Mouse (Mus musculus): ENCODE measurements around the gene Slc13a4. TPM values are rescaled to one million over a fixed set of nuclear protein-coding genes. Genes with fewer than 3 reads are reported as not detected.

Slc13a4 gene
- polyA plus RNA-seq, 1 experiment from 2014 or later, result 0.47 TPM

DNA sequence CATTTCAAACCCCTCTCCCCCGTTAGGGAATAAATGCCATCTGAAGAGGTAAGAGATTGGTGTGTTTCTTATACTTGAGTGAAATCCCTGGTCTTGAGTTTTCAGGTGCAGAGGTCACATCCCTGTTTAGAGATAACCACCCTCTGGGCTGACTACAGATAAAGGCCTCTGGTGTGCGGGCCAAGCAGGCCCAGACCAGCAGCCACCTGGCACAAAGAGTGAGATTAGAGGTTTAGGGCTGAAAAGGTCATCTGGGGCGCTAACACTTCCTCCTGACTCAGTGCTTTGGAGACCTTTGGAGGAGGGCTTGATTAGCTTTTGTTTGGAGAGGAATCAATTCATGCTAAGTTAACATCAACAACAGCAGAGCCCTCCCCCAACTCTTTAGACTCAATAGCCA is 25.7 kb upstream of the Slc13a4 start:
- no peak overlapping the region for H3K4me3 ChIP-seq (replicated peaks)
- H3K4me1 ChIP-seq, result peaks cover 9% of the 10 kb centered on the region; the same call in 1 of the 2 replicates
- whole genome bisulfite sequencing, result 50% methylated on average over 3 of the region's 3 CpGs
- H3K27me3 ChIP-seq, result no peaks in the 10 kb centered on the region
- H3K36me3 ChIP-seq, result no peaks in the 10 kb centered on the region
- no peak for ATAC-seq (ENCODE audit: insufficient number of reproducible peaks, low FRiP score, low TSS enrichment, low read depth)
- no peak overlapping the region for H3K27ac ChIP-seq (replicated peaks)
- no peaks in the 10 kb centered on the region for H3K9me3 ChIP-seq (replicated peaks)
- no peak overlapping the region for H3K9ac ChIP-seq
- H3K4me2 ChIP-seq (replicated peaks), result no peak overlapping the region

DNA sequence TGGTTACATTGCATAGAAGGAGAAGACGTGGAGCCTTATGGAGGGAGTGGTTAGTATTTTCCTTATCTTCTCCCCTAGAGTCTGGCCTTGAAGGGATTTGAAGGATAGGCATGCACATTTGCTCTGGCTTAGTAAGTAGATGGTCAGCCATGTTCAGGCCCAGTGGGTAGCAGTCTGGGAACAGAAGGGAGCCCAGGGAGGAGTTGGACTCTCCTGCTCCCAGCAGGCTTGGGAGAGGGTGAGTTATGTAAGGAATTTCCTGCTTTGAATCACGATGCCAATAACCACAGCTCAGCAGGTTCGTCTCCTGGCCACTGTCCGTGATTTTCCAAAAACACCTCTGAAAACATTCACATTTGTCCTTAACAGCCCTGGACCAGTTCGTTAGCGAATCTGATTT is 22.9 kb upstream of the Slc13a4 start:
- Histone ChIP-seq H3K4me1 (peaks cover 18% of the 10 kb centered on the region), H3K4me3 (replicated peaks) (no peak overlapping the region), H3K9me3 (replicated peaks) (no peaks in the 10 kb centered on the region), H3K4me2 (replicated peaks) (no peak overlapping the region), H3K27ac (replicated peaks) (no peak overlapping the region), H3K9ac (no peak overlapping the region), H3K27me3 (no peaks in the 10 kb centered on the region), H3K36me3 (no peaks in the 10 kb centered on the region)
- ATAC-seq (ENCODE audit: insufficient number of reproducible peaks, low FRiP score, low TSS enrichment, low read depth), result no peak
- WGBS, result 47% methylated on average over 6 of the region's 6 CpGs

DNA sequence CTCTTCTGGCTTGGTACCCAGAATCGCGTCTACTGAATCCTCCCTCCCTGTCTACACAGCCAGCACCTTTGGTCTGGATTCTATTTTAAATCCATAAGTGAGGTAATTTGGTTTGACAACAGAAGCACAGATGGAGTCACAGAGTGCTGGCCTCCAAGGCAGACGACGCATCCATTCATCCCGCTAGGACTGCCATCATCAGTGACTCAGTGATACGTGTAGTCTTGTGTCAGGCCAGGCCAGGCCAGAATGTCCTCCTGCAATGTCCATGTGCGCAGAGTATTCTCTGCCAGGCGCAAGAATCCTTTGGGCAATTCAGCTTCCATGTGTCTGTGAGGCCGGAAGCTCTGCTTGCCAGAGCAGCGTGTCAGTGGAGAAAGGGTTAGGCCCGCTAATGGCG is 22.0 kb upstream of the Slc13a4 start:
- no peaks in the 10 kb centered on the region for H3K9me3 ChIP-seq (replicated peaks)
- H3K36me3 ChIP-seq, result no peaks in the 10 kb centered on the region
- no peak overlapping the region for H3K4me2 ChIP-seq (replicated peaks)
- WGBS, result 84% methylated on average over 12 of the region's 12 CpGs
- H3K9ac ChIP-seq, result no peak overlapping the region
- H3K27me3 ChIP-seq, result no peaks in the 10 kb centered on the region
- no peak overlapping the region for H3K27ac ChIP-seq (replicated peaks)
- H3K4me1 ChIP-seq, result peaks cover 26% of the 10 kb centered on the region
- no peak overlapping the region for H3K4me3 ChIP-seq (replicated peaks)
- no peak for ATAC-seq (ENCODE audit: insufficient number of reproducible peaks, low FRiP score, low TSS enrichment, low read depth)

DNA sequence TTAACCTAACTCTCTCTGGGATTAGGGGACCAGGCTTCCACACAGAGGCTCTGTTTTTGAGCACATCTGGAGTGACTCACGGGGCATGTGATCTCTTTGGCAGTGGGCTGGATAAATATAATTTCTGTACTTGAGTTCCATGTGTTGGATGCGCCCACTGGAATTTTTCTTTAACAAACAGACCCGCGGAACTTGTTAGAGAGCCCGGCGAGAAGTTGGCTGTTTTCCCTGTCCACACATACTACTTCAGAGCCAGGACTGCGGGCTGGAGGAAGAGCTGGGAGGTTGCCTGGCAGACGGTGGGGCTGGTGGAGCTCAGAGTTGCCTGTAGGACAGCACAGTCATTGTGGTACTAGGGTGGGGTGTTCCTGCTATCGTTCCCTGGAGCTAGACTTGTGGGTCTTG is 18.2 kb upstream of the Slc13a4 start, which contains the start of gene Fam180a:
Gene Fam180a (minus strand): TSS at position 31 of the 405 bp plus-strand sequence.
- Histone ChIP-seq H3K27ac (replicated peaks) (peak within 1 kb of the TSS; percentile 68), H3K4me3 (replicated peaks) (no peak within 1 kb of the TSS; the same call in 1 of the 2 replicates), H3K36me3 (no peaks in the 10 kb centered on the region), H3K9me3 (replicated peaks) (no peaks in the 10 kb centered on the region), H3K4me2 (replicated peaks) (peak within 1 kb of the TSS; percentile 21; the same call in 1 of the 2 replicates), H3K9ac (no peak within 1 kb of the TSS), H3K4me1 (peaks cover 33% of the 10 kb centered on the region), H3K27me3 (no peaks in the 10 kb centered on the region)
- WGBS, result 20% methylated on average over 9 of the region's 9 CpGs
- ATAC-seq (ENCODE audit: insufficient number of reproducible peaks, low FRiP score, low TSS enrichment, low read depth), result peak; percentile 88

DNA sequence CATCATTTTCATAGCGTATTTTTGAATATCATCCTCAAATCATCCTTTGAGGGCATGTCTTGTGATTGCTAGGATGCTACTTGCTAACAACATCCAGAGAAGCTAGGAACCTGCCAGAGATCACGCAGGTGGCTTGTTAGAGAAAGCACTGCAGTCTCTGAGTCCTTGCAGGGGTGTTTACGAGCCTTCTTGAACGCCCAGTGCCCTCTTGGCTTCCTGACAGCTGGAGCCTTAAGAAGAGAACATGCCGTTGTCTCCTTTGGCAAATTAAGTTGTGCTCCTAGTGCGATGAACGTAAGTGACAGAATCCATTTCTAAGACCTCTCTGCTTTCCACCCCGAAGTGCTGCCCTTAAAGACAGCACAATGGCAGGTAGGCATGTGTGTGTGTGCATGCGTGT is 16.4 kb upstream of the Slc13a4 start:
- ATAC-seq (ENCODE audit: insufficient number of reproducible peaks, low FRiP score, low TSS enrichment, low read depth), result no peak
- no peaks in the 10 kb centered on the region for H3K9me3 ChIP-seq (replicated peaks)
- no peak overlapping the region for H3K4me2 ChIP-seq (replicated peaks)
- H3K9ac ChIP-seq, result no peak overlapping the region
- no peaks in the 10 kb centered on the region for H3K27me3 ChIP-seq
- H3K36me3 ChIP-seq, result no peaks in the 10 kb centered on the region
- no peak overlapping the region for H3K4me3 ChIP-seq (replicated peaks)
- H3K27ac ChIP-seq (replicated peaks), result no peak overlapping the region
- 75% methylated on average over 9 of the region's 9 CpGs for WGBS
- peaks cover 24% of the 10 kb centered on the region for H3K4me1 ChIP-seq

DNA sequence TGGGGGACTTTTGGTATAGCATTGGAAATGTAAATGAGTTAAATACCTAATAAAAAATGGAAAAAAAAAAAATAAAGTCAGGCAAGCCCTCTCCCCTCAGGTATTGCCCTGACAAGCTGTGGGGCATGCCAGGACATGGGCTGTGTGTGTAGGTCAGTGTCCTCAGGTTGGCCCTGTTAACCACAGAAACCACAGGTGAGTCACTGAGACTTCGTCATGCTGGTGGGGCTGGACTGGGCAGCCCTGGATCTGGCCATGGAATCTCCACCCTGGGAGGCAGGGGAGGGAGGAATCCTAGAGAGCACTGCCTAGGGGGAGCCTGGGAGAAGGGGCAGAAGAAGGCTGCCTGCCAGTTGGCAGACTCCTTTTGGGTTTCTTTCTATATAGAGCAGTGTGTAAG is 15.1 kb upstream of the Slc13a4 start:
- ATAC-seq (ENCODE audit: insufficient number of reproducible peaks, low FRiP score, low TSS enrichment, low read depth), result peak; percentile 21; the same call in 1 of the 2 replicates
- Histone ChIP-seq H3K9ac (no peak overlapping the region), H3K9me3 (replicated peaks) (no peaks in the 10 kb centered on the region), H3K27ac (replicated peaks) (no peak overlapping the region), H3K4me3 (replicated peaks) (no peak overlapping the region), H3K36me3 (no peaks in the 10 kb centered on the region), H3K4me2 (replicated peaks) (no peak overlapping the region), H3K4me1 (peaks cover 24% of the 10 kb centered on the region), H3K27me3 (no peaks in the 10 kb centered on the region)
- 56% methylated on average over 1 of the region's 1 CpGs for WGBS

DNA sequence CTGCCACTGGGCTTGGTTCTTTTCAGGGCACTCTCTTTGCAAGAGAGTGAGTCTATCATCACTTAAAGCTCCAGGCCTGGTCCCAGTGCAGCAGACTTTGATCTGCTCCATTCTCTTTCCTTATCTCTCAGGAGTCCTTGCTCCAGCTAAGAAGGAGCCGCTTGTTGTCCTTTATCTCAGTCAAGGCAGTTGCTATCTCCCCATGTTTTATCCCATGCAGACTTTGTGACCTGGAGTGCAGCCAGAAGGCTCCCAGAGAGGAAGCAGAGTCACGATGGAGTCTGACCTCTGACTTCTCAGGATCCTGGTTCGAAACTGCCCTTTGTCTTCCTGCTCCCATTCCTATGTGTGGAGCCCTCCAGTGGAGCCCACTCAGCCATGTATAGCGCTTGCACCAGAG is 13.2 kb upstream of the Slc13a4 start:
- no peaks in the 10 kb centered on the region for H3K27me3 ChIP-seq
- H3K27ac ChIP-seq (replicated peaks), result no peak overlapping the region
- H3K4me3 ChIP-seq (replicated peaks), result no peak overlapping the region
- H3K9me3 ChIP-seq (replicated peaks), result no peaks in the 10 kb centered on the region
- no peaks in the 10 kb centered on the region for H3K36me3 ChIP-seq
- no peak overlapping the region for H3K4me2 ChIP-seq (replicated peaks)
- peaks cover 16% of the 10 kb centered on the region for H3K4me1 ChIP-seq
- WGBS, result 70% methylated on average over 4 of the region's 4 CpGs
- no peak for ATAC-seq (ENCODE audit: insufficient number of reproducible peaks, low FRiP score, low TSS enrichment, low read depth)
- no peak overlapping the region for H3K9ac ChIP-seq

DNA sequence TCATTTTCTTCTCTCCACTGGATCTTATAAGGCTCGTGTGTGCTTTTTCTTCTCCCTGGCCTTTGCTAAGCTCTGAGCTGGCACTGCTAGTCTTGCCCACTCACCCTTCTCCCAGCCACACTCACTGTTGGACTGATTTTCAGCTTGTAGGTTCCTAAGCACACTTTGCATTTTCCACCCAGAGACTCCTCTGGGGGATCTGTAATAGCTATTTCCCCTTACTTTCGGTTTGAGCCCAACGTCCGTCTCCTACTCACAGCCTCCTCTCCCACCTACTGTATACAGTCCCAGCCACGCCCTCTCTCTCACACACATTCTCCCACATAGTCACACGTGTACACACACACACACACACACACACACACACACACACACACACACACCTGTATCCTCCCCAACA is 11.9 kb upstream of the Slc13a4 start:
- Histone ChIP-seq H3K27ac (replicated peaks) (no peak overlapping the region), H3K27me3 (no peaks in the 10 kb centered on the region), H3K4me2 (replicated peaks) (no peak overlapping the region), H3K9me3 (replicated peaks) (no peaks in the 10 kb centered on the region), H3K9ac (no peak overlapping the region), H3K4me1 (0 out of 2 replicates have a peak, but pooled peaks cover 5% of the 10 kb centered on the region), H3K4me3 (replicated peaks) (no peak overlapping the region), H3K36me3 (no peaks in the 10 kb centered on the region)
- ATAC-seq (ENCODE audit: insufficient number of reproducible peaks, low FRiP score, low TSS enrichment, low read depth), result no peak
- WGBS, result 70% methylated on average over 6 of the region's 6 CpGs

DNA sequence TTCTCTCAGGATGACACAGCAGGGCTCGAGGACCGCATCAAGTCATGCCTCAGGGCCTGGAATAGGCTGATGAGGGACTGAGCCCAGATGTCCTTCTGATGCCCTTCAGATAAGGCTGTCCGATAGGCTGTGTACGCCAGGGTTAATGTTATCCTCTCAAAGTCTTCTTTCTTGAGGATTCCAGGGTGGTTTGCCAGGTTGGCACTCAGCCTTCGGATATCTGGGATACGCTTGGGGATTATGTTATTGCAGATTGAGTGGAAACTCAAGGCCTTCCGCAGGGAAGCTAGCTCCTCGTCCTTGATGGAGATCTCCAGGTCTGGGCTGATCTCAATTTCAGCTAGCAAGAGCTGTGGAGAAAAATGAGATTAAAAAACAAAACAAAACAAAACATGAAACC is 5.6 kb upstream of the Slc13a4 start:
- 88% methylated on average over 8 of the region's 8 CpGs for whole genome bisulfite sequencing
- H3K27me3 ChIP-seq, result no peaks in the 10 kb centered on the region
- no peak overlapping the region for H3K27ac ChIP-seq (replicated peaks)
- H3K4me1 ChIP-seq, result no peaks in the 10 kb centered on the region
- H3K9me3 ChIP-seq (replicated peaks), result no peaks in the 10 kb centered on the region
- H3K4me3 ChIP-seq (replicated peaks), result no peak overlapping the region
- H3K4me2 ChIP-seq (replicated peaks), result no peak overlapping the region
- no peak overlapping the region for H3K9ac ChIP-seq
- no peak for ATAC-seq (ENCODE audit: insufficient number of reproducible peaks, low FRiP score, low TSS enrichment, low read depth)
- H3K36me3 ChIP-seq, result no peaks in the 10 kb centered on the region

DNA sequence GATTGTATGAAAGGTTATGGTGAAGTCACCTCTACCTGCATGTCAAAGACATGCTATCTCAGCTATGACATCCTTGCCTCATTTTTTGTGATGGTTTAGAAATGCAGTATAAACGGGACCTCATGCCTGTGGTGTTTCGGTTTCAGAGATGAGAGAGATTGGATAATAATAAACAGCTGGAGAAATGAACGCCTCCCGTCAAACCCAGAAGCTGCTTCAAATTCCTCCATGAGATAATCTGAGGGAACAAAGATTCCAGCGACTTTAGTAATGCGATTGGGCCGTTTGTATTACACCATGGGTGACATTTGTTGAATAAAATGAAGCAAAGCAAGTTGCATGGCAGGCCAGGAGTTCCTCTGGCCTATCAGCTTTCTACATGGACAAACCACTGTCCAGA is 1.5 kb upstream of the Slc13a4 start:
- no peak overlapping the region for H3K9ac ChIP-seq
- no peak overlapping the region for H3K4me3 ChIP-seq (replicated peaks)
- no peaks in the 10 kb centered on the region for H3K9me3 ChIP-seq (replicated peaks)
- ATAC-seq (ENCODE audit: insufficient number of reproducible peaks, low FRiP score, low TSS enrichment, low read depth), result no peak
- H3K27ac ChIP-seq (replicated peaks), result no peak overlapping the region
- no peaks in the 10 kb centered on the region for H3K27me3 ChIP-seq
- no peak overlapping the region for H3K4me2 ChIP-seq (replicated peaks)
- H3K4me1 ChIP-seq, result no peaks in the 10 kb centered on the region
- WGBS, result 14% methylated on average over 7 of the region's 7 CpGs
- H3K36me3 ChIP-seq, result no peaks in the 10 kb centered on the region

DNA sequence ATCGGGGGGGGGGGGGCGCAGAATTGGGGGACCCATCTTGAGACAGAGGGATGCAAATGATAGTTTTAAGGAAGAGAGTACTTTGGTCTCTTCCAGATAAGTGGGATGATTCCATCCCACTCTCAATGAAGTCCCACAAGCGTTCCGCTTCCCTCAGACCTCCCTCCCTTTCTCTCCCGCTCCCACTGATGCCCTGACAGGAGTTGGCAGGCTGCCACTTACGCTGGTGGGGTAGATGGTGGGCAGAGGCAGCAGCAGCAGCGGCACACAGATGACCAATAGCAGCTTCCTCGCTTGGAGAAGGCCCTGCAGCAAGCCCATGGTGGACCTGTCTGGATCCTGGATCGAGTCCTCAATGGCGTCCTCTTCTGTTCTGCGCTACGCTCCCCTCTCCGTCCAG is 795 bp downstream of the Slc13a4 start:
- no peaks in the 10 kb centered on the region for H3K27me3 ChIP-seq
- no peak for ATAC-seq (ENCODE audit: insufficient number of reproducible peaks, low FRiP score, low TSS enrichment, low read depth)
- 72% methylated on average over 13 of the region's 13 CpGs for WGBS
- no peak overlapping the region for H3K4me2 ChIP-seq (replicated peaks)
- no peaks in the 10 kb centered on the region for H3K4me1 ChIP-seq
- H3K36me3 ChIP-seq, result no peaks in the 10 kb centered on the region
- H3K27ac ChIP-seq (replicated peaks), result no peak overlapping the region
- H3K9me3 ChIP-seq (replicated peaks), result no peaks in the 10 kb centered on the region
- H3K9ac ChIP-seq, result no peak overlapping the region
- H3K4me3 ChIP-seq (replicated peaks), result no peak overlapping the region

DNA sequence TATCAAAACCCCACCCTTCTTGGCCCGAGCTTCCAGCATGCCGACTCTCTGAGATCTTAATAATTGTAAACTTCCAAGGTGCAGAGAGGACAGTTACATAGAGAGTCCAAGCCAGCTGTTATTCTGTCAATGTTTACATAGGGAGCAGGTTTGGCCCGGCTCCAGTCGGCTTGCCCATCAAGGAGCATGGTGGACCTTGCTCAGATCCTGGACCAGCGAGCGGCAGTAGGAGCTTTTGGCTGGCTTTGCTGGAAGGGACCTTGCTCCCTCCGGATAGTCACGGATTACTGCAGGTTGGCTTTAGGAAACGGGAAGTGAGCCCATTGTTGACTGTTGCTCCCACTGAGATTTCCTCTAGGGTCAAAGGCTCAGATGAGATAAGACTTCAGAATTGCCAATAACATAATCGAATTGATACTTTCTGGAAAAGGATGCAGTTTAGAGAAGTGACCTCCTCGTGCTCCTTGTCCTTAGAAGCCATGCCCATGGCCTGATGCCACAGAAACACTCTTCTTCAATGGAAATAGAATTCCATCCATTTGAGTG is 4.5 kb downstream of the Slc13a4 start:
- no peak for ATAC-seq (ENCODE audit: insufficient number of reproducible peaks, low FRiP score, low TSS enrichment, low read depth)
- H3K9me3 ChIP-seq (replicated peaks), result no peaks in the 10 kb centered on the region
- H3K27ac ChIP-seq (replicated peaks), result no peak overlapping the region
- no peak overlapping the region for H3K4me2 ChIP-seq (replicated peaks)
- WGBS, result 80% methylated on average over 11 of the region's 11 CpGs
- H3K27me3 ChIP-seq, result no peaks in the 10 kb centered on the region
- H3K4me1 ChIP-seq, result no peaks in the 10 kb centered on the region
- H3K36me3 ChIP-seq, result no peaks in the 10 kb centered on the region
- H3K9ac ChIP-seq, result no peak overlapping the region
- H3K4me3 ChIP-seq (replicated peaks), result no peak overlapping the region
